Mouse (Mus musculus) v-Abl transformed pro-B cells (cell line): ENCODE measurements around the gene Plekho1.

Experiments used
- in situ Hi-C, 2 experiments: fragments of 400-800 bp; cut with MboI; formaldehyde crosslinking; loops; one replicate each; pipeline ENCODE4 v1.15.1; 2025; ENCODE audit not compliant: unreplicated experiment in 2 of 2

The Plekho1 gene

DNA sequence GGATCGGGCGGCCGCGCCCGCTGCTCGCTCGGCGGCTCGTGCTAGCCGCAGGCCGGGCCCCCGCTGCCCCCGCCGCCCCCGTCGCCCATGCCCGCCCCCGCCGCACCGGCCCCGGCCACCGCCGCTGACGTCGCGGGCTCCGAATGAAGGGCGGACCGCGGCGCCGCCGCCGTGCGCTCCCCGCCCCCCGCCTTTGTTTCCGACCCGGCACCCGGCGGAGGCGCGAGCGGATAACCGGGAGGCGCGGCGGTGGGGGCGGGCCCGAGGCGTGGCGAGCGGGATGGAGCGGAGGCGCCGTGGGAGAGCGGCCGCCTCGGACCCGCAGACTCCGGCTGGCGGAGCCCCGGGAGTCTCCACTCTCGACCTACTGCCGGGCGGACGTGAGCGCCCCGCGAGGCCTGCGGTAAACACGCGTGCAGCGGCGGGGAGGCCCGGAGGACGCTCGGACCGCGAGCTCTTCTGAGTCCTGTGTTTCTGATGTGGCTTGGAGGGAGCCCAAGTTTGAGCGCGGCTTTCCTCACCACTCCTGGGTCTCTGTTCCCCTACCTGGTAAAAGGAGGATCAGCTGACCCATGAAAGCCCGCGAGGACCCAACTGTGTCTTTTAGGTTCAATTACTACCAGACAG, at the start of gene Plekho1:
Gene Plekho1, minus strand, starts transcription at position 200 of the 627 bp plus-strand sequence.
- in situ Hi-C loops = no loop called here

- in situ Hi-C loops = loop anchor here in 1 of 2 experiments (5.0 kb wide), 1 partner anchor 42 kb away; no protein-coding TSS in a partner anchor
These were observed 48.8 kb upstream of the Plekho1 start for GRCm38 (mm10) chr3:96044559-96044958.

- in situ Hi-C loops = loop anchor here in 1 of 2 experiments (5.0 kb wide), 1 partner anchor 41 kb away; no protein-coding TSS in a partner anchor
These were observed 47.3 kb upstream of the Plekho1 start for GRCm38 (mm10) chr3:96043104-96043503.

DNA sequence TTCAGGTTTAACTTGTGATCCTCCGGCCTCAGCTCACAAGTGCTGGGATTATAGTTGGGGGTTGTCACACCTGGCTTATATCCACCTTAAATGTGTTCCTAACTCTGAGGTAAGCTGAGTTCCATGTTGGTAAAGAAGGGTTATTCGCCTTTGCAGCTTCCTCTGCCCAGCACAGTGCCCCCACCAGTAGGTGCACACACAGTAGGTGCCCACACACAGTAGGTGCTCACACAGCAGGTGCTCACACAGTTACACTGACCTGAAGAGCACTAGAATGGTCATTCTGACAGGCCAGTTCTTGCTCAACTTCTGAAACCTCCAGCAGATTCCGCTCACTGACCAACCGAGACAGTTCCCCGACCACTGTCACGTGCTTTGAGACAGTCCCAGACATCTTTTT, 45.3 kb upstream of the Plekho1 start:
- in situ Hi-C loops = loop anchor here in 1 of 2 experiments (5.0 kb wide), 1 partner anchor 39 kb away; no protein-coding TSS in a partner anchor

DNA sequence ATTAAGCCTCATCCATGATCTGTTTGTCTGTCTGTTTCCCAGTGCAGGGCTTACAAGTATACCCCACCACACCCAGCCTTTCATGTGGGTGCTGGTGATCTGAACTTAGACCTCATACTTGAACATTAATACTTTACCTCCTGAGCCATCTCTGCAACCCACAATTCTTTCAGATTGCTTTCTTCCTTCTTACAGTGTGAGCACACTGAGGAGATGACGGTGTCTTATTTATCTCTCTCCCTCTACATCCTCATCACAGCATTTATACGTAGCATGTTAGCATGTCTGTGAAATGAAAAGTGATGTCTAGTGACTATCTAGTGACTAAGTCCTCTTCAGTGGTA, 44.8 kb upstream of the Plekho1 start:
- in situ Hi-C loops = loop anchor here in 1 of 2 experiments (5.0 kb wide), 1 partner anchor 38 kb away; no protein-coding TSS in a partner anchor

DNA sequence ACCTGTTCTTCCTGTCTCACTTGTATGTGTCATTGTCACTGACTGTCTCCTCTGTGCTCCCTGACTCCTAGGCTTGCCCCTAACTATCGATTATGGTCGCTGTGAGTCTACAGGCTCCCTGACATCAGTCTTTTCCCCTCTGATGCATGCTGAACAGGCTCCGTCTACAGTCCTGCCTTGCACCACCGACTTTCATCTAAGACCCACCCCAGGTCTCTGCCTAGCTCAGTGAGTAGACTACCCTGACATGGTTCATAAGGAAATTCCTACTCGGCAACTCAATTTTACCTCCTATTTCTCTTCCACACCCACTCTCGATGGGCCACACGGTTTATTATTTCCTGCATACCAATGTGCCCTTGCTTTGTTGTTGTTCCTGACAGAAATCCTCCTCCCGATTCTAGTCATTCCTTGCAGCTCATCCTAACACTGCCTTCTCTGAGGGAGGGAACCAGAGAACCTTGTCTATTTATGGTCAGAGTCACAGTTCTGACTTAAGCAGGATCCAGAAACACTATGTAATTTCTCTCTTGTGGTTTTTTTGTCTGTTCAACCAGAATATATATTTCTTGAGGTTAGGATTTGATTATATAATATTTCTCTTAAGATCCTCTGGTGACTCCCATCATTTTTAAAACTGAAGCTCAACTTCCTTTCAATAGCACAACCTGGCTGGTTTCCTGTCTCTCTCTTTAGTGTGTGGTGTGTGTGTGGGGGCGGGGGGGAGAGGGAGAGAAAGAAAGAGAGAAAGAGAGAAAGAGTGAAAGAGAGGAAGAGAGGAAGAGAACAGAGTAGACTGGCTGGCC, 44.3 kb upstream of the Plekho1 start:
- in situ Hi-C loops = loop anchor here in 1 of 2 experiments (5.0 kb wide), 1 partner anchor 38 kb away; no protein-coding TSS in a partner anchor

- in situ Hi-C loops = no loop called here
These were observed 43.0 kb upstream of the Plekho1 start for GRCm38 (mm10) chr3:96038851-96039250.

GRCm38 (mm10) chr3:96038156-96038555, 42.4 kb upstream of the Plekho1 start:
- in situ Hi-C loops = no loop called here

DNA sequence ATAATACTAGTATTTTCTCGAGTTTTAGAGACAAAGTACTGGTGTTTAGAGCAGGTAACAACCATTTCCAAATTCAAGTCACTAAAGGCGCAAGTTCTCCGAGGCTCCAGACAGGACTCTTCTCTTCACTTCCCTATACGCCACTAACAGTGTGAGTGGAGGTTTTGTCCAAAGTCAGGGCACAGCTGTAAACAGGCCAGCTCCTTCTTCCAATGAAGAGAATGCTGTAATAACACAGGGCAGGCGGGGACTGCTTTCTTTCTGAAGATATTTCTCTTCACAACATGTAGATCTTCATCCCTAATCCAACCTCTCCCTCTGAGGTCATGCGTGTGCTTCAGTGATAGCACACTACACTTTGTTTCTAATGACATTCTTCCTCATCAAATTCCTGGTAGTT, 41.0 kb upstream of the Plekho1 start:
- in situ Hi-C loops = no loop called here

DNA sequence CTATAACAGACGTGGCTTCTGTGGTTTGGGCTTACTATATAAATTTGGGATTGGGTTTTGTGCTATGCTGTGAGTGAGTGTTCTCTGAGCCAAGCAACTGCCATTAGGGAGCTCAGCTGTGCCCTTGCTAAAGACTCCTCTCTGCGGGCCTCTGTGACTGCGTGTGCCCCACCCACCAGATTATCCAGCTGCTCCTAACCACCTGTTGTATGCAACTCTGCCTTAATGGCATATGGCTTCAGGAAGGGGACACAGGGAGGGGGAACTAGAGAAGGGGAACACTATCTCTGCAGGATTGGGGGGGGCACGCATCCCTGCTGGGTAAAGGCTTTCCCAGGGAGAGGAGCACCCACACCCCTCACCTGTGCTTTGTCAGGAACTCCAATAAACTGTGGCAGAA, 37.2 kb upstream of the Plekho1 start:
- in situ Hi-C loops = no loop called here

DNA sequence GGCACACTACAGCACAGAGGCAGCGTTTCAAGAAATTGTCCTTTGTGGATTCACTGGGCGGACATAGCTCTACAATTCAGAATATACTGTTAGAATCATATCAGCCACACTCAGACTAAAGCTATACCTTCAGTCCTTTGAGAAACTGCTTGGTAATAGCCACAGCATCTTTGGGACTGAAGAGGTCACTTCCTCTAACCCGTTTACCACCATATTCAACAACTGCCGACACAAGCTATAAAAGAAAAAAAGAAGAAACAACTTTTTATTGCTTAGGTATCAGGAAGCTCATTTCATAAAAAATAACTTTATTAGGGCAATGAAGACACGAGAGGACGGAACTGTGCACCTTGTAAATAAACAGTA, 36.8 kb upstream of the Plekho1 start:
- in situ Hi-C loops = no loop called here

DNA sequence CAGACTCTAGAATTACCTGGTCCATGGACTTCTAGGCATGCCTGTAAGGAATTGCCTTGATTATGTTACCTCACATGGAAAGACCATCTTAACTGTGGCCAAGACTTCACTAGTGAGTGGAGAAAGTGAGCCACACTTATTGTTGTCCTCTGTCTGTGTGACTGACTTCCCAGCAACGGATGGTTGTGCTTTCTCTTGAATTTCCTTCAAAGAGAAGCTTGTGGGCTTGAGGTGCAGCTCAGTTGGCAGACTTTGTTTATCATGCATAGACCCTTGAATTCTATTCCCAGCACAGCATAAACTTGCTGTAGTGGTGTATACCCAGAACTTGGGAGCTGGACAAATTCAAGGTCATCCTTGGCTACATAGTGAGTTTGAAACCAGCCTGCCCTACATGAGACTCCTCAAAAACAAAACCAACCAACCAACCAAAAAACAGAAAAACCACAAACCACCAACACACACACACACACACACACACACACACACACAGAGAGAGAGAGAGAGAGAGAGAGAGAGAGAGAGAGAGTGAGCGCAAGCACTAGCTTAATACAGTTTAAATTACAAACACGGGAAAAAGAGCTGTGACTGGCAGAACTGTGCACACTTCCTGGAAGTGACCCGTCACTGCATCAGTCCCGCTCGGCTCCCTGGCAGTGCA, 36.3 kb upstream of the Plekho1 start:
- in situ Hi-C loops = no loop called here

- in situ Hi-C loops = no loop called here
These were observed 34.0 kb upstream of the Plekho1 start for GRCm38 (mm10) chr3:96029766-96030165.

GRCm38 (mm10) chr3:96029336-96029735, 33.5 kb upstream of the Plekho1 start:
- in situ Hi-C loops = no loop called here

DNA sequence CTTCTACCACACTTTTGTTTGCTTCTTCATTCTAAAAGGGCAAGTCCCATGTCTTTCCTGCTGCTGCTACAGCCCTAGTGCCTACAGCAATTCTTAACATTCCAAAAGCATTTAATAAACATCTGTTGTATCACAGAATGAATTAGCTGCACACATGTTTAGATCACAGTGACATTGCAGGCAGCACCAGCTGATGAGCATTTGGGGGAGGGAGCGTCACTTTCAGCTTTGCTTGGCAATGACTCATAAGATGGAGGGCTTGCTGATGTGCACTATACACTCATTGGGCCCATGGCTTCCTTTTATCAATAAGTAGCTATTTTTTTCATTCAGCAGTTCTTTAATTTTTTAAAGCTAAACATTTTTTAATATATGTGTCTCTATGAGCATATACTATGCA, 32.1 kb upstream of the Plekho1 start:
- in situ Hi-C loops = no loop called here

- in situ Hi-C loops = no loop called here
These were observed 31.3 kb upstream of the Plekho1 start for GRCm38 (mm10) chr3:96027145-96027544.

DNA sequence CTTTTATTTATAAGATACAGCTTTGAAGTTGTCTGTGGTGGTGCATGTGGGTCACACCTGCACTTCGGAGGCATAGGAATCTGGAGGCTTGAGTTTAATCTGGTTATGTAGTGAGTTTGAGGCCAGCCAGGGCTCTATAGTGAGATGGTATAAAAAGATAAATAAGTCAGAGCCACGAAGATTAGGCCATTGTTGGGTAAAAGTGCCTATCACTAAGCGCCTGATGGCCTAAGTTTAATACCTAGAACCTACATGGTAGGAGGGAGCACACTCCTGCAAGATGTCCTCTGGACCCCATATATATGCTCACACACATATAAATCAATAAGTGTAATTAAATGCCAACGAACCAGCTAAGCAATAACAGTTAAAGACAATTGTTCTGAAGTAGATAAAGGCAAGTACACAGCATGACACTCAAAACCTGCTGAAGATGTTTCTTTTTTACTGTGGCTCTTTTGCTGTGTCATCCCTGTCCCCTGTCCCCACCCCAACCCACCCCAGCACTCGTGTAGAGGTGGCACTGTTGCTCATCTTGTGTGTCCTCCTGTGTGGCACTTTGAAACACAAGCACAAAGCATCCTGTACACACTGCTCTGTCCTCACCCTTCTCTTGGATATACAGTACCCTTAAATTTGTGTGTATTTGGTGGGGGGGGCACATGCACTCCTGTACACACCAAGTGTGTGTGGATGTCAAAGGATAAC, 25.8 kb upstream of the Plekho1 start:
- in situ Hi-C loops = no loop called here

DNA sequence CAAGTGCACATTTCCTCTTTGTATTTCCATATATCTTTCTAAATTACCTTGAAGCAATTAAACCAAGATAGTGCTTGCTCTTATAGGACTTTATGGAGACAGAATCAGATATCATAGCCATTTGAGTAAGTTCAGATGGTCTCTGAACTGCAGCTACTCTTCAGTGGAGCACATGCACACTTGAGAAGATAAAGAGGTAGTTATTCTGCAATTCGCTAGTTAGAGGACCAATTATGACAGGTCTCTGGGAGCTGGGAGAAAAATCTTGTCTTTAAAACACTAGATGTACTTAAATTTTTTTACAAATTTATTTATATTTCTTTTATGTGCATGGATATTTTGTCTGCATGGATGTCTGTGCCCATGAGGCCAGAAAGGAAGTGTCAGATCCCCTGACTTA, 24.9 kb upstream of the Plekho1 start:
- in situ Hi-C loops = no loop called here

GRCm38 (mm10) chr3:96017461-96017860, 21.7 kb upstream of the Plekho1 start:
- in situ Hi-C loops = no loop called here

GRCm38 (mm10) chr3:96016257-96016889, 20.6 kb upstream of the Plekho1 start:
- in situ Hi-C loops = no loop called here
